Mouse (Mus musculus) MEL (cell line): ENCODE data around the gene Uqcr11.

ENCODE experiments used
- CTCF ChIP-seq, 3 experiments: IDR thresholded peaks in 2 of 3; conservative IDR thresholded peaks in 1 of 3; 2 replicates each; pipeline ENCODE4 v1.5.1; 2011 to 2012; ENCODE audit warnings: low read length in 3 of 3, low read depth in 2 of 3, mild to moderate bottlenecking in 2 of 3, improper control_type of control experiment in 1 of 3, inconsistent platforms in 1 of 3, mixed read lengths in 1 of 3, moderate library complexity in 1 of 3; ENCODE audit not compliant: control insufficient read depth in 1 of 3, insufficient read depth in 1 of 3, poor library complexity in 1 of 3, severe bottlenecking in 1 of 3
- GATA1 ChIP-seq: IDR thresholded peaks from 2 replicates; pipeline ENCODE4 v1.6.1; 2011; ENCODE audit warnings: low read depth, low read length, improper control_type of control experiment
- POLR2A ChIP-seq, 2 experiments: IDR thresholded peaks; 2 replicates each; pipeline ENCODE4 v1.6.1; 2011 to 2012; ENCODE audit warnings: low read length in 2 of 2, mild to moderate bottlenecking in 2 of 2, control low read depth in 1 of 2, improper control_type of control experiment in 1 of 2, low read depth in 1 of 2, moderate library complexity in 1 of 2; ENCODE audit not compliant: control insufficient read depth in 1 of 2, insufficient read depth in 1 of 2, poor library complexity in 1 of 2

GRCm38 (mm10) chr10:80384115-80384639 is 22.5 kb downstream of the Uqcr11 start:
- TF ChIP-seq POLR2A (IDR thresholded peaks at IDR 0.05; ENCODE audit: control insufficient read depth in 1 of 2, insufficient read depth in 1 of 2, low read depth in 1 of 2, low read length in 2 of 2, poor library complexity in 1 of 2) (no peak), GATA1 (no peak), CTCF (IDR thresholded peaks at IDR 0.05 in 2 of 3, conservative IDR thresholded peaks at IDR 0.05 in 1 of 3; ENCODE audit: control insufficient read depth in 1 of 3, insufficient read depth in 1 of 3, low read depth in 2 of 3, low read length in 3 of 3, poor library complexity in 1 of 3, severe bottlenecking in 1 of 3) (no peak)
